Mouse (Mus musculus): Measurements from ENCODE around the gene Pheta2. TPM values are rescaled to one million over a fixed set of nuclear protein-coding genes. Genes with fewer than 3 reads are reported as not detected.

Pheta2 gene
- polyA plus RNA-seq, 2 experiments: 18.7 to 24.8 TPM

DNA sequence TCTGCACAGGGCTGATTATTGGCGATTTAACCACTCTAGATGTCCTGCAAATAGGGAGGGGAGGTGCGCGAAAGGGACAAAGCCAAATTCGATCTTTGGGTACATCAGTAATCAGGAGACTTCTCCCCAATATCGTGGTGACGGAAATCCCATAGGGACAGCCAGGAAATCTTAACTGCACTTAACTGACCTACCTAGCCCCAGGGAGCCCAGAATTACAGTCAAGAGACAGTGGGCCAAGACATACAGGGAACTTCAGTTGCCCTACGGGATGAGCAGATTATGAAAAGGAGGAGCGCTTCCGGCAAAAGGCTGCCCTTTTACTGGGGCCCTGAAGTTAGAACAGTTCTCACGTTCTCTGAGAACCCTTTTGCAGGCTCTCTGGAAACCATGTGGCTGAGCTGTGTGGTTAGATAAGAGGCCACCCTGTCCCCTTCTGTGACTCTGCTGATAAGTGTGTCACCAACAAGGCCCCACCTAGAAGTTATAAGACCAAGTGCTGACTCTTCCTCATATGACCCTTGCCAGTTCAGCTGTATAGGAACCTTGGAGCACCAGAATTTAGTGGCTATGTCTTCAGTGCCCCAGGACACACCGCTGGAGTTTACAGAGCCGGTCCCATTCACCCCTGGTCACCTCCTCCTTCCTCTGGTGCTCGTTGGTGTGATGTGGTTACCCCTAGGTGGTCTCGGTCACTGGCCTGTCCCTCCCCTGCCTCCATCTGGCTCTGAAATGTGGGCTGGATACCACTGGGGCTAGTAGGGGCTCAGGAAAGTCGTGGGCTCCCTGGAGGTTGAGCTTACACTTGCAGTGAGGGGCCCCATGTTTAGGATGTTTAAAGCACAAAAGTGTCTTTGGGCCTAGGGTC, 3.2 kb downstream of the Pheta2 start:
- ATAC-seq (ENCODE audit: insufficient read depth) (peak; percentile 60), DNase-seq (ENCODE audit: low read depth in 3 of 3, low spot score in 3 of 3) (peak; percentile 96 to 98 (median 98))
- TF ChIP-seq EP300 (IDR thresholded peaks at IDR 0.05; ENCODE audit: low read depth): peak; percentile 97
- no peak for TF ChIP-seq CTCF (IDR thresholded peaks at IDR 0.05; ENCODE audit: low read depth)
- Histone ChIP-seq H3K4me2 (ENCODE audit: low read depth) (peak overlapping the region; percentile 93), H3K36me3 (replicated peaks; ENCODE audit: control insufficient read depth, insufficient read depth, low read depth) (peaks cover 25% of the 10 kb centered on the region), H3K27me3 (ENCODE audit: control insufficient read depth, insufficient read depth, low read length) (no peaks in the 10 kb centered on the region), H3K27ac (peak overlapping the region; percentile 99), H3K9me3 (ENCODE audit: control insufficient read depth, low read length) (no peaks in the 10 kb centered on the region), H3K4me3 (ENCODE audit: insufficient read depth in 1 of 2, low read depth in 2 of 2, low read length in 2 of 2) (peak overlapping the region; percentile 75 to 85), H3K9ac (replicated peaks) (peak overlapping the region; percentile 98), H3K4me1 (replicated peaks; ENCODE audit: control insufficient read depth in 2 of 2, insufficient read depth in 2 of 2, low read length in 1 of 2) (peaks cover 61 to 69% of the 10 kb centered on the region in 2 experiments)
- 6% methylated on average over 15 of the region's 15 CpGs for WGBS (ENCODE audit: insufficient replicate concordance)

DNA sequence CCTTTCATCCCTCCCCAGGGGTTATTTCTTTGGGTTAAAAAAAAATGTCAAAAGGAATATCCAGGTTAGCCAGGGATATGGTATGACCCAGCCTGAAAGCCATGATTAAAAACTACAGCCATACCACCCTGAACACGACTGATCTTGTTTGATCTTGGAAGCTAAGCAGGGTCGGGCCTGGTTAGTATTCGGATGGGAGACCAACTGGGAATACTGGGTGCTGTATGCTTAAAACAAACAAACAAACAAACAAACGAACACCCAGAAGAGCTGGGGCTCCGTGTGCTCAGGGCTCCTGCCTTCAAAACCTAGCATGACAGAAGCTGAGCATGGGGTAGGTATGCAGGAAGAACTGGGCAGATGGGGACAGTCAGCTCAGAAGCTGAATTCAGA, 3.8 kb downstream of the Pheta2 start:
- DNase-seq (ENCODE audit: low read depth in 3 of 3, low spot score in 3 of 3) (peak in 1 of 3 experiments; percentile 54), ATAC-seq (ENCODE audit: insufficient read depth) (no peak)
- Histone ChIP-seq H3K36me3 (replicated peaks; ENCODE audit: control insufficient read depth, insufficient read depth, low read depth) (peaks cover 27% of the 10 kb centered on the region), H3K4me2 (ENCODE audit: low read depth) (peak overlapping the region; percentile 93), H3K4me3 (ENCODE audit: insufficient read depth in 1 of 2, low read depth in 2 of 2, low read length in 2 of 2) (peak overlapping the region; percentile 75 to 81), H3K9me3 (ENCODE audit: control insufficient read depth, low read length) (no peaks in the 10 kb centered on the region), H3K4me1 (replicated peaks; ENCODE audit: control insufficient read depth in 2 of 2, insufficient read depth in 2 of 2, low read length in 1 of 2) (peaks cover 63 to 71% of the 10 kb centered on the region in 2 experiments), H3K27me3 (ENCODE audit: control insufficient read depth, insufficient read depth, low read length) (no peaks in the 10 kb centered on the region), H3K9ac (replicated peaks) (peak overlapping the region; percentile 98), H3K27ac (peak overlapping the region; percentile 99)
- TF ChIP-seq CTCF (IDR thresholded peaks at IDR 0.05; ENCODE audit: low read depth): no peak
- TF ChIP-seq EP300 (IDR thresholded peaks at IDR 0.05; ENCODE audit: low read depth): no peak
- 34% methylated on average over 5 of the region's 5 CpGs for WGBS (ENCODE audit: insufficient replicate concordance)

DNA sequence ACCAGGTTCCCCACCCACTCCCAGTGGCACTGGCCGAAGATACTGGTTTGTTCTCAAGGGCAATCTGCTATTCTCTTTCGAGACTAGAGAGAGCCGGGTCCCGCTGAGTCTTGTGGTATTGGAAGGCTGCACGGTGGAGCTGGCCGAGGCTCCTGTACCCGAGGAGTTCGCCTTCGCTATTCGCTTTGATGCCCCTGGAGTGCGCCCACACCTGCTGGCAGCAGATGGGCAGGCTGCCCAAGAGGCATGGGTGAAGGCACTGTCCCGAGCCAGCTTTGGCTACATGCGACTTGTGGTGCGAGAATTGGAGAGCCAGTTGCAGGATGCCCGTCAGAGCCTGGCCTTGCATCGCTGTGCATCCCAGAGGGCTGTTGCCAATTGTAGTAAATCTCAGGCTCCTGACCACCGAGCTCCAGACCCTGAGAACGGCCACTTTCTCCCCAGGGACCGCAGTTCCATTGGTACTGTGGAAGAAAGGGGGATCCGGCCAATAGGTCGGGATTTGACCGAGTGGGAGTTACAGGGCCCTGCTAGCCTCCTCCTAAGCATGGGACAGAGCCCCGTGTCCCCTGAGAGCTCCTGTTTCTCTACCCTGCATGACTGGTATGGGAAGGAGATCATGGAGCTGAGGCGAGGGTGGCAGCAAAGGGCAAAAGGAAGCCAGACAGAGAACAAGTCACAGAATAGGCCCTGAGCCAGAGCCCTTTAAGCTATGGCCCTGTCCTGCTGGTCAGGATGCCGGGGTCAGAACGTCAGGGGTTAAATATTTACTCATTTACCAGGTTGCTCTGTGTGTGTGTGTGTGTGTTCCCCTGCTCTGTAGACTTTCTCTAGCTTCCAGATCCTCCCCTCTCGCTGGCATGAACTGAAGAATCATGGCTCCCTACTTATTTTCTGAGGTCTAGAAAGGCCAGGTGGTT, 4.9 kb downstream of the Pheta2 start:
- Histone ChIP-seq H3K9ac (replicated peaks) (peak overlapping the region; percentile 98), H3K27ac (peak overlapping the region; percentile 99), H3K4me1 (replicated peaks; ENCODE audit: control insufficient read depth in 2 of 2, insufficient read depth in 2 of 2, low read length in 1 of 2) (peaks cover 69 to 75% of the 10 kb centered on the region in 2 experiments), H3K9me3 (ENCODE audit: control insufficient read depth, low read length) (no peaks in the 10 kb centered on the region), H3K4me3 (ENCODE audit: insufficient read depth in 1 of 2, low read depth in 2 of 2, low read length in 2 of 2) (peak overlapping the region; percentile 24 to 75), H3K36me3 (replicated peaks; ENCODE audit: control insufficient read depth, insufficient read depth, low read depth) (peaks cover 38% of the 10 kb centered on the region), H3K27me3 (ENCODE audit: control insufficient read depth, insufficient read depth, low read length) (no peaks in the 10 kb centered on the region), H3K4me2 (ENCODE audit: low read depth) (peak overlapping the region; percentile 93)
- TF ChIP-seq EP300 (IDR thresholded peaks at IDR 0.05; ENCODE audit: low read depth): no peak
- TF ChIP-seq CTCF (IDR thresholded peaks at IDR 0.05; ENCODE audit: low read depth): peak; percentile 10; the same call in 1 of the 2 replicates
- 80% methylated on average over 27 of the region's 27 CpGs for WGBS (ENCODE audit: insufficient replicate concordance)
- ATAC-seq (ENCODE audit: insufficient read depth) (no peak), DNase-seq (ENCODE audit: low read depth in 3 of 3, low spot score in 3 of 3) (no peak)

DNA sequence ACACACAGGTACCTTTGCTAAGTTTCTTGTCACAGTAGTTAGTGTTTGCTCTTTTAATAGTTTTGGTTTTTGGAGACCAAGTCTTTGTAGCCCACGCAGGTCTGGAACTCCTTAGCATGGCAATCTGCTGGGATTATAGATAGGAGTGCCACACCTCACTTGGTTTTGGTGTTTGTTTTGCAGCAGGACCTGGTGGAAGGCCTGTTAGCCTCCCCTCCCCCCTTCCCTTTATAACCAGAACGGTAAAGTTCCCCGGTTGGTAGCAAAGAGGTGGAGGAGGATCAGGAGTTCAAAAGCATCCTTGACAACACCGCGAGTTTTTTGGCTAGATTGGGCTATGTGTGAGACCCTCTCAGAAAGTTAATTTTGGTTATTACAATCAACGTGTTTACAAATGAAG, 6.2 kb downstream of the Pheta2 start:
- Histone ChIP-seq H3K4me1 (replicated peaks; ENCODE audit: control insufficient read depth in 2 of 2, insufficient read depth in 2 of 2, low read length in 1 of 2) (peaks cover 63 to 75% of the 10 kb centered on the region in 2 experiments), H3K27me3 (ENCODE audit: control insufficient read depth, insufficient read depth, low read length) (no peaks in the 10 kb centered on the region), H3K4me3 (ENCODE audit: insufficient read depth in 1 of 2, low read depth in 2 of 2, low read length in 2 of 2) (peak overlapping the region; percentile 26 to 75), H3K9me3 (ENCODE audit: control insufficient read depth, low read length) (no peaks in the 10 kb centered on the region), H3K36me3 (replicated peaks; ENCODE audit: control insufficient read depth, insufficient read depth, low read depth) (peaks cover 51% of the 10 kb centered on the region), H3K4me2 (ENCODE audit: low read depth) (peak overlapping the region; percentile 93), H3K9ac (replicated peaks) (peak overlapping the region; percentile 71), H3K27ac (peak overlapping the region; percentile 99)
- 53% methylated on average over 6 of the region's 6 CpGs for WGBS (ENCODE audit: insufficient replicate concordance)
- DNase-seq (ENCODE audit: low read depth in 3 of 3, low spot score in 3 of 3) (peak in 1 of 3 experiments; percentile 30), ATAC-seq (ENCODE audit: insufficient read depth) (no peak)
- TF ChIP-seq CTCF (IDR thresholded peaks at IDR 0.05; ENCODE audit: low read depth): no peak
- 0 out of 2 replicates have a peak, but pooled peaks have one; percentile 4 for TF ChIP-seq EP300 (IDR thresholded peaks at IDR 0.05; ENCODE audit: low read depth)
